Mouse (Mus musculus) liver, adult 2 months (tissue): Measurements from ENCODE around the gene Hspa1l. TPM values are rescaled to one million over a fixed set of nuclear protein-coding genes. Genes with fewer than 3 reads are reported as not detected.
"Not testable (repeated sequence)": the region's sequence is repeated elsewhere in the genome, so short reads cannot be mapped to it uniquely, and the experiment has no call there.

Experiments
- DNase-seq: peaks from one replicate; pipeline ENCODE4 v3.0.0-alpha.2; 2011; ENCODE audit warnings: low read depth, low spot score; ENCODE audit errors: extremely low read depth
- H3K27ac ChIP-seq: fragments of 200-500 bp; replicated peaks from 2 replicates; pipeline ENCODE4 v1.5.1; 2012; ENCODE audit warnings: low read depth, mild to moderate bottlenecking, control low read depth, inconsistent platforms, low read length; ENCODE audit not compliant: insufficient read depth
- H3K27me3 ChIP-seq: fragments of 200-500 bp; 2 replicates; pipeline ENCODE4 v1.6.1; 2012; ENCODE audit warnings: mild to moderate bottlenecking, moderate library complexity, low read length, inconsistent platforms; ENCODE audit not compliant: control insufficient read depth, insufficient read depth
- H3K36me3 ChIP-seq: fragments of 200-500 bp; 2 replicates; pipeline ENCODE4 v1.6.1; 2012; ENCODE audit warnings: low read length, inconsistent platforms; ENCODE audit not compliant: control insufficient read depth, insufficient read depth
- H3K4me1 ChIP-seq: fragments of 200-500 bp; 2 replicates; pipeline ENCODE4 v1.6.1; 2011; ENCODE audit warnings: low read length; ENCODE audit not compliant: control insufficient read depth, insufficient read depth
- H3K4me3 ChIP-seq: fragments of 200-500 bp; 2 replicates; pipeline ENCODE4 v1.5.1; 2011; ENCODE audit warnings: low read depth, mild to moderate bottlenecking, control low read depth, low read length, moderate library complexity; ENCODE audit not compliant: insufficient read depth
- H3K79me2 ChIP-seq: fragments of 200-500 bp; 2 replicates; pipeline ENCODE4 v1.6.1; 2012; ENCODE audit warnings: inconsistent platforms, mild to moderate bottlenecking, low read length, moderate library complexity; ENCODE audit not compliant: control insufficient read depth, insufficient read depth
- H3K9ac ChIP-seq: fragments of 200-500 bp; 2 replicates; pipeline ENCODE4 v1.6.1; 2012; ENCODE audit warnings: low read depth, mild to moderate bottlenecking, control low read depth, inconsistent platforms, low read length
- CTCF ChIP-seq: fragments of 200-500 bp; IDR thresholded peaks from 2 replicates; pipeline ENCODE4 v1.5.1; 2011; ENCODE audit warnings: low read depth, low read length, control low read depth
- POLR2A ChIP-seq: fragments of 200-500 bp; IDR thresholded peaks from 2 replicates; pipeline ENCODE4 v1.6.1; 2011; ENCODE audit warnings: low read length, control low read depth; ENCODE audit not compliant: insufficient read depth; ENCODE audit errors: extremely low read depth
- WGBS: fragments of 180-500 bp; shearing (Covaris S2); methylation state at CpG from one replicate; pipeline ENCODE4 v1.1.7; 2018; 5-methylcytosine and 5-hydroxymethylcytosine counted together
- polyA plus RNA-seq: library from polyadenylated mRNA; depleted of rRNA; stranded (reverse); fragments of >200 nt; gene quantifications from 2 replicates; pipeline ENCODE4 v1.2.3, GENCODE M21; 2012
- total RNA-seq: library from RNA; depleted of rRNA; stranded (reverse); fragments of >200 nt; gene quantifications from 2 replicates; pipeline ENCODE4 v1.2.3, GENCODE M21; 2014

Gene Hspa1l
- total and polyA plus RNA-seq, 2 experiments, result 0.18 TPM; not detected in 1

DNA sequence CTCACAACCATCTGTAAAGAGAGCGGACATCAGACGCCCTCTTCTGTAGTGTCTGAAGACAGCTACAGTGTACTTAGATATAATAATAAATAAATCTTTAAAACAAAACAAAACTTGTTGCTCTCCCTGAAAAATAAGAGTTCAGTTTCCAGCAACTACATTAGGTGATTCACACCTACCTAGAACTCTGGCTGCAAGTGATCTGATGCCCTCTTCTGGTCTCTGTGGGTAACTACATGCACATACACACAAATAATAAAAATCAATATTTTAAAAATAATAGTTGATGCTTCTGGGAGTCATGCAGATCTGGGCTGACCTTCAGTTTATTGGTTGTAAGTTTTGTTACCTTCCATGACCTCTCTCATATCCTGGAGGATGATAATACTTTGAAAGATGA lies 11.7 kb downstream of the Hspa1l start:
- no peaks in the 10 kb centered on the region for H3K79me2 ChIP-seq
- DNase-seq, result peak; percentile 64
- peaks cover 15% of the 10 kb centered on the region for H3K4me1 ChIP-seq
- no peak overlapping the region for H3K27ac ChIP-seq
- H3K36me3 ChIP-seq, result peaks cover 11% of the 10 kb centered on the region
- 82% methylated on average over 2 of the region's 2 CpGs for WGBS
- H3K27me3 ChIP-seq, result no peaks in the 10 kb centered on the region
- H3K4me3 ChIP-seq, result no peak overlapping the region
- H3K9ac ChIP-seq, result no peak overlapping the region
- TF ChIP-seq CTCF (peak; percentile 21; the same call in 1 of the 2 replicates), POLR2A (no peak)

DNA sequence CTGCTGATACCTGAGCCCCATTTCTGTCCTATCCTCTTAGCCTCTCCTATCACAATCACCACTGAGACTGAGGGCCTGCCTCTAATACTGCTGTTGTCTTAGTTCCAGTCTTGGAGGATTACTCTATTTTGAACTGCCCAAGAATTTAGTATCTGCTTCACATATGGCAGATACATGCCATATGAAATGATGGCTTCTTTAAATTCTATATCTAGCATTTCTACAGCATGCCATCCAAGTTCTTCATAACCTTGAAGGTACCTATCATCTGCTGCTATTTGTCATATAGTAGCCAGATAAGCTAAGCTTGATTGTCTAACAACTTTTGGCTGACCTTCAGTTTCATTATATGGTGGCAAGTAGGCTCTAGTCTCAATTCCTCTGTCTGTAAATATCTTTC lies 22.2 kb downstream of the Hspa1l start:
- Histone ChIP-seq H3K9ac (no peak overlapping the region), H3K4me1 (peaks cover under 1% of the 10 kb centered on the region; the same call in 1 of the 2 replicates), H3K36me3 (no peaks in the 10 kb centered on the region), H3K27ac (no peak overlapping the region), H3K27me3 (no peaks in the 10 kb centered on the region), H3K4me3 (no peak overlapping the region), H3K79me2 (no peaks in the 10 kb centered on the region)
- no peak for TF ChIP-seq POLR2A
- TF ChIP-seq CTCF, result no peak
- DNase-seq, result no peak

DNA sequence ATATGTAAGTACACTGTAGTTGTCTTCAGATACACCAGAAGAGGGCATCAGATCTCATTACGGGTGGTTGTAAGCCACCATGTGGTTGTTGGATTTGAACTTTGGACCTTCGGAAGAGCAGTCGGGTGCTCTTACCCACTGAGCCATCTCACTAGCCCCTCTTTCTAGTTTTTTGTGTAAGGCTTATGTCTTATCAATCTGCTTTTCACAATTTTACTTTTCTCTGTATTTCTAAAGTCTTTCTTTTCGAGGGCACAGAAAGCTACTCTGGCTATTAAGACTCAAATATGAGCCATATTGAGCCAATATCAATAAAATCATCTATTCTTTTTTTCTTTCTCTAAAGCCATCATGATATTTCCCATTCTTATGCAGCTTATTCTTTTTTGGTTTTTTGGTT lies 22.7 kb downstream of the Hspa1l start:
- DNase-seq, H3K4me3 ChIP-seq, H3K9ac ChIP-seq, H3K79me2 ChIP-seq, H3K36me3 ChIP-seq, H3K27ac ChIP-seq, H3K4me1 ChIP-seq, H3K27me3 ChIP-seq: not testable (repeated sequence)
- WGBS, result 62% methylated on average over 4 of the region's 4 CpGs

DNA sequence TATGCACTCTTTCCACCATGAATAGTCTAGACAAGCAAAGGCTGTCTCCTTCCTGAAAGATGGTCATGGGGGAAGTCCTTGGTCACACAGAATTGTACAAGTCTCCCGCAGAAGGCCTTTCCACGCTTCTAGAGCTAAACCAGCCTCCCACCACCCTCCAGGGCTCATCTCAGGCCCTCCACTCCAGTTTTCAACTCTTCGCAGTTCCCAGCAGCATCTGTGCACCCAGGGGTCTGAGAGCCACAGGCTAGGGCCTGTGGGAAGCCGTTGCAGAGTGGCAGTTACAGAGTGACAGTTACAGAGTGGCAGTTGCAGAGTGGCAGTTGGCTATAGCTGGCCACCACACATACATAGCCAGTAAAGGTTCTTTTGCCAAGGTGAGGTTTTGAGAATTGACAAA lies 23.4 kb downstream of the Hspa1l start:
- H3K9ac ChIP-seq, H3K27me3 ChIP-seq, H3K27ac ChIP-seq, H3K79me2 ChIP-seq, DNase-seq, H3K4me3 ChIP-seq, H3K36me3 ChIP-seq, H3K4me1 ChIP-seq: not testable (repeated sequence)
- WGBS, result 94% methylated on average over 4 of the region's 4 CpGs

DNA sequence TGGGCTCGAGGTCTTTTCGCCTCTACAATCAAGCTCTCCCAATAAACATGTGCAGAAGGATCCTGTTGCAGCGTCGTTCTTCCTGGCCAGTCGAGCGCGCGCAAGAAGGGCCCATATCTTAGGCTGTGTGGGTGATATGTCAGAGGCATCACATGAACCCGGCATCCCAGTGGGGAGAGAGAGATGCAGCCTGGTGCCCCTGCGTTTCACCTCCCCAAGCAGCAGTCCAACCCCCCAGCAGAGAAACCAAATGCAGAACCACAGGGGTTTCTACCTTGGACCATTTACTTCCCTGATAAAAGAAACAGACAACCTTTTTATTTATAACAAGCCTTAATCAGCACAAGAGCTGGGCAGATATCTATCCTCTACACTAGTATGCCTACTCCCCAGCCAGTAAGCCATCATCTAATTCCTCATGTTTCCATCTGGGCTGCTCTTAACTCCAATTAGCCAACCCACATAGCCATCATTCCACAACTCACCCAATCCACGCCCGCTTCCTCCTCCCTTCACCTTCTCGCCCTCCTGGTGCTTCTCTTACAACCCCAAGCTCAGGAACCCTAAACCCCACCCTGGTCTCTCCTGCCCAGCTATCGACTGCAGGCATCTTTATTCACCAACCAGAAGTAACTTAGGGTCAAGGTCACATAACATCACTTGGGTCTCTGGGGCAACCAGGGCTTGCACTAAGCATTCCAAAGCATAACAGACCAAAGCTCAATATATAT lies 24.1 kb downstream of the Hspa1l start:
- Histone ChIP-seq H3K4me3 (no peak overlapping the region), H3K79me2 (no peaks in the 10 kb centered on the region; the same call in 1 of the 2 replicates), H3K27ac (no peak overlapping the region), H3K4me1 (peaks cover 4% of the 10 kb centered on the region), H3K9ac (no peak overlapping the region), H3K36me3 (no peaks in the 10 kb centered on the region), H3K27me3 (no peaks in the 10 kb centered on the region)
- WGBS, result 91% methylated on average over 13 of the region's 14 CpGs
- no peak for DNase-seq
- TF ChIP-seq POLR2A, result no peak
- no peak for TF ChIP-seq CTCF

DNA sequence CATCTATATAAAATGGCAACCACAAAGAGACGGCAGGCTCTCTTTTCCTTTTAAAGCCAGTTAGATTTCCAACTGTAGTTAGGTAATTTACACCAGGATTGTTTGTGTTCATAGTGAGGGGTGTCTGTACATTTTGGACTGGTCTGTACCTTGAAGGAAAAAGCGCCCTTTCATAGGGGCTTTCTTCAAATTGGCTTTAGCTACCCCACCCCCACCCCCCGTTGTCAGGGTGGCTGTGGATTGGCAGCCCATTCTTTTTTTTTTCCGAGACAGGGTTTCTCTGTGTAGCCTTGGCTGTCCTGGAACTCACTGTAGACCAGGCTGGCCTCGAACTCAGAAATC lies 24.6 kb downstream of the Hspa1l start:
- Histone ChIP-seq H3K27ac (no peak overlapping the region), H3K4me3 (no peak overlapping the region), H3K36me3 (no peaks in the 10 kb centered on the region), H3K9ac (no peak overlapping the region), H3K79me2 (no peaks in the 10 kb centered on the region; the same call in 1 of the 2 replicates), H3K27me3 (no peaks in the 10 kb centered on the region), H3K4me1 (peaks cover 9% of the 10 kb centered on the region)
- TF ChIP-seq POLR2A (no peak), CTCF (no peak)
- no peak for DNase-seq
- WGBS, result 91% methylated on average over 5 of the region's 5 CpGs
